Mouse (Mus musculus): ENCODE data around the gene Cadm4. TPM values are rescaled to one million over a fixed set of nuclear protein-coding genes. Genes with fewer than 3 reads are reported as not detected.

Gene Cadm4
- polyA plus RNA-seq, 1 experiment from 2014 or later = 67.8 TPM

DNA sequence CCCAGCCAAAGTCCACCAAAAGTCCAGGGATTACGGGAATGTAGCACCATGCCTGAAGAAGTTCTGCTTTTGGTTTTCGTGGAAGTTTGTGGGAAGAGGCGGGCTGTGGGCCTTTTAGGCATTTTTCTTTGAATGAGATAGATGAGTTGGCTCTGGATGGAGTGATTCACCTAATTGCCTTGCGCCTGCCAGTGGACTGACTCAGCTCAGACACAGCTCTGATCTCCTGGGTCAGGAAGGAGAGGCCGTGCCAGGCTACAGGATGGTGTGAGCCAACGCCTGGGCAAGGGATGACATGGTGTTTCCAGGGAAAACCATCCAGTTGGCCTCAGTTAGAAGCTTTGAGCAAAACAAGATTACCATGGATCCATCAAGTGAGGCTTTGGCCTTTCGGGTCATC, 11.5 kb upstream of the Cadm4 start:
- no peaks in the 10 kb centered on the region for H3K27me3 ChIP-seq
- H3K27ac ChIP-seq = no peak overlapping the region
- peaks cover 11% of the 10 kb centered on the region for H3K4me1 ChIP-seq (replicated peaks)
- H3K9me3 ChIP-seq = no peaks in the 10 kb centered on the region; the same call in 1 of the 2 replicates
- H3K4me2 ChIP-seq (replicated peaks) = no peak overlapping the region
- no peak overlapping the region for H3K4me3 ChIP-seq (replicated peaks)
- no peak overlapping the region for H3K9ac ChIP-seq (replicated peaks)
- 94% methylated on average over 7 of the region's 7 CpGs for WGBS
- H3K36me3 ChIP-seq = no peaks in the 10 kb centered on the region
- ATAC-seq = no peak

DNA sequence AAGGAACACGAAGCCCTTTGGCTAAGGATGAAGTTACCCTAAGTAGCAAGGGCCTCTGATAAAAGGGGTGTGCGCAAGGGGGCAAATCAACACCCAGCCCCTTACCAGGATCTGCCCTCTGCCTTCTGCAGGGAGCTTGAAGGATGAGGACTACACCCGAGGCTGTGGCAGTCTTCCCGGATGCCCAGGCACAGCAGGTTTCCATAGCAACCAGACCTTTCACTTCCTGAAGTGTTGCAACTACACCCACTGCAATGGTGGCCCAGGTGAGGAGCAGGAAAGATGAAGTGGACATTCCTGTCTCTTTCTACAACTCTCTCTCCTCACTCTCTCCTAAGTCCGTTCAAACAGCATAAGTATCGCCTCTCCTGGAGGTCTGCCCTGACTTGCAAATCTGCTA, 9.4 kb upstream of the Cadm4 start:
- 87% methylated on average over 6 of the region's 6 CpGs for WGBS
- ATAC-seq = no peak
- H3K9ac ChIP-seq (replicated peaks) = peak overlapping the region; percentile 14; the same call in 1 of the 2 replicates
- no peak overlapping the region for H3K27ac ChIP-seq
- no peaks in the 10 kb centered on the region for H3K27me3 ChIP-seq
- H3K4me3 ChIP-seq (replicated peaks) = no peak overlapping the region
- no peaks in the 10 kb centered on the region; the same call in 1 of the 2 replicates for H3K9me3 ChIP-seq
- H3K4me2 ChIP-seq (replicated peaks) = no peak overlapping the region
- no peaks in the 10 kb centered on the region for H3K36me3 ChIP-seq
- peaks cover 11% of the 10 kb centered on the region for H3K4me1 ChIP-seq (replicated peaks)

DNA sequence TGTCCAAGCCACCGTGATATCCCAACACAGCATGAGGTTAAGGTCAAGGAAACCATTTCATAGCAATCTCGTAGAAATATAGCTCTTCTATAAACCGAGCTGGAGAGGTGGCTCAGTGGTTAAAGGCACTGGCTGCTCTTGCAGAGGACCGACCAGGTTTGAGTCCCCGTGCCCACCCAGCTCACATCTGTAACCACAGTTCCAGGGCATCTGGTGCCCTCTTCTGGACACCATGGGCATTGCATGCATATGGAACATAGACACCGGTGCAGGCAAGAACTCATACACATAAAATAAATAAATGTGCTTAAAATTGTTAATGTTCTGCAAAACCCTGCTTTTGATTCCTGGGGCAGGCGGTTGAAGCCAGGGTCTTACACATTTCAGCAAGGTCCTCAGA, 8.9 kb upstream of the Cadm4 start:
- Histone ChIP-seq H3K4me2 (replicated peaks) (no peak overlapping the region), H3K9me3 (no peaks in the 10 kb centered on the region; the same call in 1 of the 2 replicates), H3K36me3 (no peaks in the 10 kb centered on the region), H3K27ac (no peak overlapping the region), H3K4me3 (replicated peaks) (no peak overlapping the region), H3K27me3 (no peaks in the 10 kb centered on the region), H3K9ac (replicated peaks) (no peak overlapping the region), H3K4me1 (replicated peaks) (peaks cover 11% of the 10 kb centered on the region)
- ATAC-seq = 0 out of 2 replicates have a peak, but pooled peaks have one; percentile 7
- 74% methylated on average over 7 of the region's 7 CpGs for WGBS

DNA sequence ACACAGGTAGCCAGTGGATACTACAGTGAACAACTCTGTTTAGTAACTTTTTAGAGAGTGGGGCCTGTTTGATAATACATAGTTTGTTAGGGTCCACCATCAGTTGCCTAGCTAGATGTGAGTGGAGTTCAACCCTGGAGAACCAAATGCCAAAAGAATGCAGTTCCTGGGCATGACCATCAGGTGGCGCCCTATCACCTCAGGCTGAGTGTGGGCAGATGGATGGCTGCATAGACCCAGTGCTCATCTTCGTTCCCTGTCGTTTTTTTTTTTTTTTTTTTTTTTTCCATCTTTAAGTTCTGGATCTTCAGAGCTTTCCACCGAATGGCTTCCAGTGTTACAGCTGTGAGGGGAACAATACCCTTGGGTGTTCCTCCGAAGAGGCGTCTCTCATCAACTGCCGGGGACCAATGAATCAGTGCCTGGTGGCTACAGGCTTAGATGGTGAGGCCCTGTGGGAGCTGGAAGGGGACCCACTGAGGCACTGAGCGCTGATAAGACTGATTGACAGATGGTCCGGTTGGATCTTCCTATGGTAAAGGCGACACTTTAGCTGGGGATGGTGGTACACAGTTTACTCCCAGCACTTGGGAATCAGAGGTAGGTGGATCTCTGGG, 7.8 kb upstream of the Cadm4 start:
- 46% methylated on average over 10 of the region's 10 CpGs for WGBS
- Histone ChIP-seq H3K4me2 (replicated peaks) (no peak overlapping the region), H3K27ac (no peak overlapping the region), H3K9ac (replicated peaks) (no peak overlapping the region), H3K36me3 (no peaks in the 10 kb centered on the region), H3K4me1 (replicated peaks) (peaks cover 11% of the 10 kb centered on the region), H3K4me3 (replicated peaks) (no peak overlapping the region), H3K27me3 (no peaks in the 10 kb centered on the region), H3K9me3 (no peaks in the 10 kb centered on the region; the same call in 1 of the 2 replicates)
- ATAC-seq = peak; percentile 57

DNA sequence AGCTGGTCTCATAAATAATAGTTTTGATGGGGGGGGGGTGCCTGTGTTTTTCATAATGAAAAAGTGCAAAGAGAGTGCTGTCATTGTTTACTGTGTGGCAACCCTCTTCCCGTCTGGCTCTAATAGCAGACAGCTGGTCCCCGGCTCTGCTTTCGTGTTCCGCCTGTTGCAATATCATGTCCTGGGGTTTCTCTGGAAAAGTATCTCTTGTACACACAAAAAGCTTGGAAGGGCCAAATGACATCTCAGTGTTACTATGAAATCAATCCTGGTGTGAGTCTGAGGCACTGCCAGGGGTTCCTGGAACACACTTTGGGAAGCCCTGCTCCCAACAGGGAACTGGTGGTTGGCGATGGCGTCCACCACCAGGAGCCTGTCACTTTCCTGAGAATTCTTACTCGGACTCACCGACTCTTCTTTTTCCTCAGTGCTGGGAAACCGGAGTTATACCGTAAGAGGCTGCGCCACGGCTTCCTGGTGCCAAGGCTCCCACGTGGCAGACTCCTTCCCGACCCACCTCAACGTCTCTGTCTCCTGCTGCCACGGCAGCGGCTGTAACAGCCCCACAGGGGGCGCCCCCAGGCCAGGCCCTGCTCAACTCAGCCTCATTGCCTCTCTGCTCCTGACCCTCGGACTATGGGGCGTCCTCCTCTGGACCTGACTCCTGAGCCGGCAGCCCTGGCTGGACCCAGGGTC, 6.9 kb upstream of the Cadm4 start:
- Histone ChIP-seq H3K9me3 (no peaks in the 10 kb centered on the region; the same call in 1 of the 2 replicates), H3K4me3 (replicated peaks) (no peak overlapping the region), H3K4me1 (replicated peaks) (peaks cover 19% of the 10 kb centered on the region), H3K9ac (replicated peaks) (no peak overlapping the region), H3K36me3 (no peaks in the 10 kb centered on the region), H3K4me2 (replicated peaks) (no peak overlapping the region), H3K27ac (no peak overlapping the region), H3K27me3 (no peaks in the 10 kb centered on the region)
- 36% methylated on average over 21 of the region's 21 CpGs for WGBS
- ATAC-seq = no peak

DNA sequence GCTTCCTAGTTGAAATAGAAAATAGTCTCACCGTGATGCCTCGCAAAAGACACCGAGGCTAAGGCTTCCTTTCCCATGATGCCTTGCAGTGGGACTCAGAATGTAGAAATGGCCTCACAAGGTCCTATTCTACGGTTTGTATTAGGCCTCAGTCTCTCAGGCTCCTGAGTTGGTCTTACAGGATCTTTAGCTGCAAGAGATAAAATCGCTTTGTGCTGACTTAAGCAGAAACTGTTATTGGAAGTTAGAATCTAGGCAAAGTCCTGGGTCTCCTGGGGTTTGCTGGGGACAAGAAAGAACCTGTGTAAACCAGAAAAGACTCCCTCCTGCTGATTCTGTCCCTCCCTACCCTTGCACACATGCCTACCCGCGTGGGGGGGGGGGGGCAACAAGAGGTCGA, 5.5 kb upstream of the Cadm4 start:
- Histone ChIP-seq H3K4me2 (replicated peaks) (no peak overlapping the region), H3K9me3 (no peaks in the 10 kb centered on the region), H3K27ac (no peak overlapping the region), H3K9ac (replicated peaks) (no peak overlapping the region), H3K36me3 (no peaks in the 10 kb centered on the region), H3K27me3 (peaks cover 6% of the 10 kb centered on the region; the same call in 1 of the 2 replicates), H3K4me3 (replicated peaks) (no peak overlapping the region), H3K4me1 (replicated peaks) (peaks cover 33% of the 10 kb centered on the region)
- 76% methylated on average over 8 of the region's 8 CpGs for WGBS
- ATAC-seq = no peak

DNA sequence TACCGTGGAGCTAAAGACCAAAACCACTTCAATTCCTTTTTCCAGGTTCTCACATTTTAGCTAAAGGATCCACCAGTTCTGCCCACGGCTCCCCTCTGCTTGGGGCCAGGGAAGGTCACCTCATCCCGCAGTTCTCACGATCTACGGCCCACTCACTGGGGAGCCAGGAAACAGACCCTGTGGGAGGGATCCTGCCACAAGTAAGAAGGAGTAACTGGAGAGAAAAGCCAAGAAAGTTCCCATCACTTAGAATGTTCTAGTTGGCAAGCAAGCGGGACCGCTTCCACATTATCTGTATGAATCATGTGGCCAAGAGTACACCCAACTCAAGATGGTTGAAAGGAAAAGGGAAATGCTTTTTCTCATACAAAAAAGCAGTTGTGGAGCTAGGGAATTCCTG, 5.0 kb upstream of the Cadm4 start:
- no peaks in the 10 kb centered on the region for H3K9me3 ChIP-seq
- H3K27me3 ChIP-seq = peaks cover 6% of the 10 kb centered on the region; the same call in 1 of the 2 replicates
- 93% methylated on average over 7 of the region's 7 CpGs for WGBS
- no peak overlapping the region for H3K27ac ChIP-seq
- peaks cover 34% of the 10 kb centered on the region for H3K4me1 ChIP-seq (replicated peaks)
- H3K36me3 ChIP-seq = no peaks in the 10 kb centered on the region
- no peak for ATAC-seq
- no peak overlapping the region for H3K4me2 ChIP-seq (replicated peaks)
- H3K9ac ChIP-seq (replicated peaks) = no peak overlapping the region
- no peak overlapping the region for H3K4me3 ChIP-seq (replicated peaks)

DNA sequence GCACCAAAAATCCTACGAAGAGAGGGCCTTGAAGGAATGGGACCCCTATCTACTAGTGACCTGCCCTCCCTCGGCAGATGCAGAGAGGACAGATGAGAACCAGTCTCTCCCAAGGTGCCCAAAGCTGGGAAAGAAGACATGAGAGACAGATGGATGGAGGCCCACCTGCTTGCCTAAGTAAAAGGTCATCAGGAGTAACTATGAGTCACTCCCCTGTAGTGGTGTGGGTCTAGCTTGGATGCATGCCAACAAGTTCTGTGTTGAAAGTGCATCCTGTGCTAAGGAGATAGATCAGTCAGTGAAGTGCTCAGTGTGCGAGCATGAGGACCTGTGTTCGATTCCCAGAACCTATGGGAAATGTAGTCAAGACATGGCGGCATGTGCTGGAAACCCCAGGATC, 2.9 kb upstream of the Cadm4 start:
- H3K4me1 ChIP-seq (replicated peaks) = peaks cover 44% of the 10 kb centered on the region
- H3K9ac ChIP-seq (replicated peaks) = no peak overlapping the region
- H3K9me3 ChIP-seq = no peaks in the 10 kb centered on the region
- WGBS = 92% methylated on average over 5 of the region's 5 CpGs
- H3K27me3 ChIP-seq = peaks cover 6% of the 10 kb centered on the region; the same call in 1 of the 2 replicates
- H3K4me2 ChIP-seq (replicated peaks) = no peak overlapping the region
- ATAC-seq = no peak
- no peaks in the 10 kb centered on the region for H3K36me3 ChIP-seq
- H3K4me3 ChIP-seq (replicated peaks) = no peak overlapping the region
- no peak overlapping the region for H3K27ac ChIP-seq

DNA sequence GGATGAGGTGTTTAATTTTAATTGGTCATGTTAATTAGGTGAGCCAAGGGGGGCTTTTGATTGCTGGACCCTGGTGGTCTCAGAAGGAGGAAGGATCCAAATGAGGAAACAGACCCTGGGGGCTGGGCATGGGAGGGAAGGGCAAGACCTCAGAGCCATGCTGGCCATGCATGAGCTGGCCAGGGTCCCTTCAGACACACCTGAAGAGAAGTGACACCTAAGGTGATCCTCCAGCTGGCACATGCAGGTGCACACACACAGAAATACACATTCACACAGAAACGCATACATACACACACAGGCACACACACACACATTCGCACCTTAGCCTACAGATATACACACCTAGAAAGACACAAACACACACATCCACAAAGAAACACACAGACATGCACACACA, 2.1 kb upstream of the Cadm4 start:
- no peak overlapping the region for H3K27ac ChIP-seq
- peaks cover 49% of the 10 kb centered on the region for H3K4me1 ChIP-seq (replicated peaks)
- H3K36me3 ChIP-seq = no peaks in the 10 kb centered on the region
- 89% methylated on average over 2 of the region's 2 CpGs for WGBS
- H3K4me2 ChIP-seq (replicated peaks) = peak overlapping the region; percentile 74
- H3K4me3 ChIP-seq (replicated peaks) = 0 out of 2 replicates have a peak overlapping the region, but pooled peaks have one; percentile 5
- H3K9me3 ChIP-seq = no peaks in the 10 kb centered on the region
- peaks cover 6% of the 10 kb centered on the region; the same call in 1 of the 2 replicates for H3K27me3 ChIP-seq
- H3K9ac ChIP-seq (replicated peaks) = no peak overlapping the region
- no peak for ATAC-seq

DNA sequence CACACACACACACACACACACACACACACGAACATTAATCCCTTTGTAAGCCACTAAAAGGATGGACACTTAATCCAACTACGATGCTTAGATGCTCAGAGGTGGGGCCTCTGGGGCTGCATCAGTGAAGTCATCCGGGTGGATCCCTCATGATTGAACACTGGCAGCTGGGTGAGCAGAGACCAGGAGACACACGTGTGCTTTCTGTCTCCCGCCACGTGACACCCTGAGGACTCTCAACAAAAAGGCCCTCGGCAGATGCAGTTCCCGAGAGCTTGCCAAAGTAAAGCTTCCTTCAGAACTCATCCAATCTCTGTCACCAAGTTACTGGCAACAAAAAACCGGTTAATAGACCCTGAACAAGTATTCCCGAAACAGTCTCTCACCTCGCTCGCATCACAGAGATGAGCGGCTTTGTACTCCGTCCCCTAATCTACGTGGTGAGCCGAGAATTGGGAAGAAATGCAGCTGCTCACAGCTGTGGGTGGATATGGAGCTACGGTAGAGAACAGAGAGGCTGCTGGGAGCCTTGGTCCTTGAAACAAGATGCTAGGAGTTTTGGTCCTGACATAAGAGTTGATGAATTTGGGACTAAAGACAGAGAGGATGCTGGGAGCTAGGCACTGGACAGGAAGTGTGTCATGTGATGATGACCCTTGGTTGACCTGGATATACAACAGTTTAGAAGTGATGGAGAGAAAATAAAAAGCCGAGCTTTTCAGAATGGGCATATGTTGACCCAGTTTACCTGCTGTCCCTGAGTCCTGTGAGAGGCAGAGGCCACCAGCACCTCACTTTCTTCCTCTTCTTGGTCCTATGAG, 1.5 kb upstream of the Cadm4 start:
- ATAC-seq = no peak
- 55% methylated on average over 18 of the region's 18 CpGs for WGBS
- Histone ChIP-seq H3K9me3 (no peaks in the 10 kb centered on the region), H3K4me2 (replicated peaks) (peak overlapping the region; percentile 74), H3K4me3 (replicated peaks) (peak overlapping the region; percentile 76), H3K4me1 (replicated peaks) (peaks cover 50% of the 10 kb centered on the region), H3K9ac (replicated peaks) (peak overlapping the region; percentile 94; the same call in 1 of the 2 replicates), H3K27ac (peak overlapping the region; percentile 44; the same call in 1 of the 2 replicates), H3K36me3 (no peaks in the 10 kb centered on the region), H3K27me3 (peaks cover 6% of the 10 kb centered on the region; the same call in 1 of the 2 replicates)

DNA sequence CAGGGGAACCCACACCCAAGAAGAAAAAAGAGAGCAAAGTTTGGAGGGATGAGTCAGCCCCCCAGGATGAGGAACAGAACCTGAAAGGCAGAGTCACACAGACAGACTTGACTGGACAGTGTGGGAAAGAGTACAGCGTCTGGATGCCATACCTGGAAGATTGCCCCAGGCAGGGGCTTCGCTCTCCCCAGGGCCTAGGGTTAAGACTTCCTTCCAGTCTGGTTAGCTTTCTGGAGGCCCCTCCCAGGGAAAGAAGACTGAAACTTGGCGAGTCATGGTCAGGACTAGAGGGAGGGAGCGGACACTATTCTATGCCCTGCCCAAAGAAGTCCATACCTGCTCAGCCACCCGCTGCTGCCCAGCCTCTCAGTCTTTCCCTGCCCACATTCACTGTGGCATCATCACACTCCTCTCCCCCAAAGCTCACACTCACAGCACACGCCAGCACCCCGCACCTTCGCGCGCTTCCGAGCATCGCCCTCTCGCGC, 793 bp upstream of the Cadm4 start:
- H3K4me2 ChIP-seq (replicated peaks) = peak overlapping the region; percentile 74
- peaks cover 57% of the 10 kb centered on the region for H3K4me1 ChIP-seq (replicated peaks)
- peak overlapping the region; percentile 89 for H3K27ac ChIP-seq

More for the DNA sequence above, 793 bp upstream of the Cadm4 start:
- peak overlapping the region; percentile 94 for H3K9ac ChIP-seq (replicated peaks)
- H3K4me3 ChIP-seq (replicated peaks) = peak overlapping the region; percentile 76
- H3K36me3 ChIP-seq = no peaks in the 10 kb centered on the region
- WGBS = 9% methylated on average over 14 of the region's 14 CpGs
- peak; percentile 60 for ATAC-seq
- no peaks in the 10 kb centered on the region for H3K9me3 ChIP-seq
- H3K27me3 ChIP-seq = peaks cover 6% of the 10 kb centered on the region; the same call in 1 of the 2 replicates

Data from midbrain, embryonic 13.5 days (tissue).